Mouse (Mus musculus): ENCODE results near the gene Col20a1. TPM values are rescaled to one million over a fixed set of nuclear protein-coding genes. Genes with fewer than 3 reads are reported as not detected.

Gene Col20a1
- polyA plus RNA-seq, 1 experiment from 2014 or later: 1.7 TPM

- peaks cover 17% of the 10 kb centered on the region for H3K36me3 ChIP-seq
- H3K4me1 ChIP-seq: peaks cover 12% of the 10 kb centered on the region; the same call in 1 of the 2 replicates
- ATAC-seq (ENCODE audit: insufficient number of reproducible peaks, insufficient read depth, low FRiP score, low TSS enrichment): no peak; the same call in 1 of the 2 replicates
- H3K27ac ChIP-seq: peak overlapping the region; percentile 77; the same call in 1 of the 2 replicates
- peak overlapping the region; percentile 76 for H3K4me3 ChIP-seq
- peak overlapping the region; percentile 83 for H3K4me2 ChIP-seq (replicated peaks)
- H3K9me3 ChIP-seq: no peaks in the 10 kb centered on the region
- H3K27me3 ChIP-seq: no peaks in the 10 kb centered on the region
- 14% methylated on average over 14 of the region's 14 CpGs for WGBS
- H3K9ac ChIP-seq: peak overlapping the region; percentile 87
These were observed 20.0 kb upstream of the Col20a1 start for GRCm38 (mm10) chr2:180966092-180966882.

- peak; percentile 85 for ATAC-seq (ENCODE audit: insufficient number of reproducible peaks, insufficient read depth, low FRiP score, low TSS enrichment)
- H3K27me3 ChIP-seq: no peaks in the 10 kb centered on the region
- no peaks in the 10 kb centered on the region for H3K9me3 ChIP-seq
- H3K9ac ChIP-seq: peak within 1 kb of the TSS; percentile 87
- H3K27ac ChIP-seq: peak within 1 kb of the TSS; percentile 77
- WGBS: under 1% methylated on average over 57 of the region's 57 CpGs
- peak within 1 kb of the TSS; percentile 83 for H3K4me2 ChIP-seq (replicated peaks)
- H3K36me3 ChIP-seq: peaks cover 26% of the 10 kb centered on the region
- H3K4me3 ChIP-seq: peak within 1 kb of the TSS; percentile 76
- H3K4me1 ChIP-seq: peaks cover 12% of the 10 kb centered on the region; the same call in 1 of the 2 replicates
These were observed 19.1 kb upstream of the Col20a1 start, which contains the start of gene Arfgap1 for GRCm38 (mm10) chr2:180967010-180967763. Gene Arfgap1, plus strand, starts transcription at chr2:180967225.

GRCm38 (mm10) chr2:180981133-180981532, 5.2 kb upstream of the Col20a1 start:
- H3K27ac ChIP-seq: no peak overlapping the region
- ATAC-seq (ENCODE audit: insufficient number of reproducible peaks, insufficient read depth, low FRiP score, low TSS enrichment): no peak
- no peak overlapping the region for H3K4me3 ChIP-seq
- H3K4me2 ChIP-seq (replicated peaks): no peak overlapping the region
- H3K36me3 ChIP-seq: peaks cover 78% of the 10 kb centered on the region
- no peaks in the 10 kb centered on the region for H3K4me1 ChIP-seq
- no peaks in the 10 kb centered on the region for H3K27me3 ChIP-seq
- no peaks in the 10 kb centered on the region for H3K9me3 ChIP-seq
- WGBS: 82% methylated on average over 6 of the region's 6 CpGs
- no peak overlapping the region for H3K9ac ChIP-seq

GRCm38 (mm10) chr2:180985635-180986034, 700 bp upstream of the Col20a1 start:
- no peaks in the 10 kb centered on the region for H3K9me3 ChIP-seq
- 86% methylated on average over 2 of the region's 2 CpGs for WGBS
- H3K36me3 ChIP-seq: peaks cover 34% of the 10 kb centered on the region
- H3K4me3 ChIP-seq: no peak overlapping the region
- no peak for ATAC-seq (ENCODE audit: insufficient number of reproducible peaks, insufficient read depth, low FRiP score, low TSS enrichment)
- H3K27ac ChIP-seq: no peak overlapping the region
- H3K9ac ChIP-seq: no peak overlapping the region
- no peak overlapping the region for H3K4me2 ChIP-seq (replicated peaks)
- H3K4me1 ChIP-seq: peaks cover 10% of the 10 kb centered on the region; the same call in 1 of the 2 replicates
- H3K27me3 ChIP-seq: no peaks in the 10 kb centered on the region

DNA sequence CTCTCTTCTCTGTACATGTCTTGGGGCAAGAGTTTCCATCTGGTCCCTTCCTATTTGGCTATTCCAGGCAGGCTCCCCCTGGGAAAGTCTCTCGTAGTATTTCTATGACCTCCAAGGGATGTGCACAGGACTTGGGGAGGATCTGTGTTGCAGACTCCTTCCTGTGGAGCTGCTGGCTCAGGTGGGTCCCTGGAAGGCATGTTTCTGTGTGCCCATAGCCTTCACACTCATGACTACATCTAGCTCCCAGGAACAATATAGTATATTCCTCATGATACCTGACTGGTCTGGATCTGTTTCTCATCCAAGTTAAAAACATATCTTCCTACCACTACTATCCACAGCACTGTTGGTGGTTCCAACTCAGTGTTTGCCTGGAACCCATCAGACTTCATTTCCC, 666 bp downstream of the Col20a1 start:
- Histone ChIP-seq H3K9me3 (no peaks in the 10 kb centered on the region), H3K4me2 (replicated peaks) (no peak overlapping the region), H3K27ac (0 out of 2 replicates have a peak overlapping the region, but pooled peaks have one; percentile 1), H3K4me1 (peaks cover 10% of the 10 kb centered on the region; the same call in 1 of the 2 replicates), H3K9ac (no peak overlapping the region), H3K36me3 (peaks cover 20% of the 10 kb centered on the region), H3K4me3 (no peak overlapping the region), H3K27me3 (no peaks in the 10 kb centered on the region)
- no peak for ATAC-seq (ENCODE audit: insufficient number of reproducible peaks, insufficient read depth, low FRiP score, low TSS enrichment)
- 58% methylated on average over 1 of the region's 1 CpGs for WGBS

DNA sequence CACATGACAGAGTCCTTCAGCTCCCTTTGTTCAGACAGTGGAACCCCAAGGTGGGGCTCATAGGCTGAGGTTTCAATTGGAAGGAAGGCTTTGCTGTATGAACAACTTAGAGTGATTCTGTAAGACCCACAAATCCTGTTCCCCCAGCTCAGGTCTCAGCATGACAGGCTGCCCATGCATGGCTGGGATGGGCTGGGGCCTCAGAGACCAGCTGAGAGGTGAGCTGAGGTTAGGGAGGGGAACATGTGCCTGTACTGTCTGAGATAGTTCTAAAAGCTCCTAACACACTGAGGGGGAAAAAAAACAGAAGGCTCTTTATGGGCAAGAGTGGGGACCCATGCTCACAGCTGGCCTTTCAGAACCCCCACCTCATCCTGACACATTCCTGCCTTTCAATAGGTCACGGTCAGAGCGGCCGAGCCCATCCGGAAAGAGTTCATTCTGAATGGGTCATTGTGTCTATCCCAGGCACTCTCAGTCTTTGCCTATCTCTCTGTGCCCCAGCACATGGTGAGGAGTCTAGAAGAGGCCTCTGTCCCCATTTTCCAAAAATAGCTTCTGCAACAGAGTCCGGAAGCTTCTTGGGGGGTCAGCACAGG, 1.2 kb downstream of the Col20a1 start:
- Histone ChIP-seq H3K36me3 (peaks cover 15% of the 10 kb centered on the region; the same call in 1 of the 2 replicates), H3K4me2 (replicated peaks) (no peak overlapping the region)
- ATAC-seq (ENCODE audit: insufficient number of reproducible peaks, insufficient read depth, low FRiP score, low TSS enrichment): no peak

GRCm38 (mm10) chr2:180988347-180988913, 2.1 kb downstream of the Col20a1 start:
- Histone ChIP-seq H3K27me3 (no peaks in the 10 kb centered on the region), H3K4me2 (replicated peaks) (no peak overlapping the region), H3K36me3 (0 out of 2 replicates have a peak, but pooled peaks cover 6% of the 10 kb centered on the region), H3K4me3 (no peak overlapping the region), H3K9ac (no peak overlapping the region), H3K4me1 (peaks cover 10% of the 10 kb centered on the region; the same call in 1 of the 2 replicates), H3K27ac (no peak overlapping the region), H3K9me3 (no peaks in the 10 kb centered on the region)
- no peak for ATAC-seq (ENCODE audit: insufficient number of reproducible peaks, insufficient read depth, low FRiP score, low TSS enrichment)
- WGBS: 67% methylated on average over 3 of the region's 3 CpGs

More for the DNA sequence above, 1.2 kb downstream of the Col20a1 start:
- Histone ChIP-seq H3K4me1 (peaks cover 10% of the 10 kb centered on the region; the same call in 1 of the 2 replicates), H3K9me3 (no peaks in the 10 kb centered on the region), H3K9ac (no peak overlapping the region), H3K27ac (0 out of 2 replicates have a peak overlapping the region, but pooled peaks have one; percentile 36), H3K27me3 (no peaks in the 10 kb centered on the region), H3K4me3 (no peak overlapping the region)
- WGBS: 23% methylated on average over 5 of the region's 5 CpGs

DNA sequence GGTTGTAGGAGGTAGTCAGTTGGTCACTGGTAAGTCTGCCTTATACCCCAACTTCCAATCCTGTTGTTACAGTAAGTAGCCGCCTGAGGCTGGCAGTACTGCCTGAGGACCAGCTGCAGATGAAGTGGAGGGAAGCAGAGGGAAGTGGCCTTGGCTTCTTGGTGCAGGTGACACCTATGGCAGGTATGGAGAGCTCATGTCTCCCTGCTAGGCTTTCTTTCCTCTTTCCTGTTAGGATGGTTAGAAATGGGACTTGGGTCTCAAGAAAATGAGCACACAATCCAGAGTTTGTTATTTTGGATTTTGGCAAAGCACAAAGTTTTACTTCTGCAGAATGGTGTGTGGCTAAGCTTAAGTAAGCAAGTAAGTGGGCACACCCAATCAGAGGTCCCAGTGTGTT, 2.6 kb downstream of the Col20a1 start:
- Histone ChIP-seq H3K36me3 (0 out of 2 replicates have a peak, but pooled peaks cover under 1% of the 10 kb centered on the region), H3K4me1 (peaks cover 10% of the 10 kb centered on the region; the same call in 1 of the 2 replicates), H3K27ac (no peak overlapping the region), H3K9me3 (no peaks in the 10 kb centered on the region), H3K4me2 (replicated peaks) (no peak overlapping the region), H3K27me3 (no peaks in the 10 kb centered on the region), H3K9ac (no peak overlapping the region), H3K4me3 (no peak overlapping the region)
- no peak for ATAC-seq (ENCODE audit: insufficient number of reproducible peaks, insufficient read depth, low FRiP score, low TSS enrichment)
- 71% methylated on average over 1 of the region's 1 CpGs for WGBS

DNA sequence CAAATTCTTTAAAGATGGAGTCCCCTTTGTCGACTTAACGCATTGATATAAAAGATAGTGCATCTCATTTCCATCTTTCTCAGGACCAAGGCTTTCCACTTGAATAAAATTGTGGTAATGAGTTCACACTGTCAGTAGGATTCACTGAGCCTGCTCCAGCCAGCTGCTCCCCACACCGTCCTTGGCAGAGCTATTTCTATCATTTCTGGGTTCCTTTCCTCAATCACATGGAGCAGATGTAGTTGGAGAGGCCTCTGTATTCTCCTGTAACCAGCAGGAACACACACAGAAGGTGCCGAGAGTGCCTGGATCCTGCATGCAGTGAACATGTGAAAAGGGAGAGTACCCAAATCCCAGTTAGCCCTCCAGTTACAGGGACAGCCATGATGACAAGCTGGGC, 4.0 kb downstream of the Col20a1 start:
- WGBS: 72% methylated on average over 4 of the region's 4 CpGs
- H3K36me3 ChIP-seq: no peaks in the 10 kb centered on the region
- no peak overlapping the region for H3K27ac ChIP-seq
- H3K4me1 ChIP-seq: peaks cover 10% of the 10 kb centered on the region; the same call in 1 of the 2 replicates
- no peaks in the 10 kb centered on the region for H3K27me3 ChIP-seq
- no peak overlapping the region for H3K9ac ChIP-seq
- no peaks in the 10 kb centered on the region for H3K9me3 ChIP-seq
- no peak overlapping the region for H3K4me3 ChIP-seq
- H3K4me2 ChIP-seq (replicated peaks): no peak overlapping the region
- no peak for ATAC-seq (ENCODE audit: insufficient number of reproducible peaks, insufficient read depth, low FRiP score, low TSS enrichment)

GRCm38 (mm10) chr2:180994360-180994759, 8.0 kb downstream of the Col20a1 start:
- Histone ChIP-seq H3K27ac (no peak overlapping the region), H3K4me3 (no peak overlapping the region), H3K4me2 (replicated peaks) (no peak overlapping the region), H3K9me3 (no peaks in the 10 kb centered on the region), H3K27me3 (no peaks in the 10 kb centered on the region; the same call in 1 of the 2 replicates), H3K4me1 (no peaks in the 10 kb centered on the region), H3K36me3 (no peaks in the 10 kb centered on the region), H3K9ac (no peak overlapping the region)
- ATAC-seq (ENCODE audit: insufficient number of reproducible peaks, insufficient read depth, low FRiP score, low TSS enrichment): no peak
- WGBS: 76% methylated on average over 2 of the region's 2 CpGs

DNA sequence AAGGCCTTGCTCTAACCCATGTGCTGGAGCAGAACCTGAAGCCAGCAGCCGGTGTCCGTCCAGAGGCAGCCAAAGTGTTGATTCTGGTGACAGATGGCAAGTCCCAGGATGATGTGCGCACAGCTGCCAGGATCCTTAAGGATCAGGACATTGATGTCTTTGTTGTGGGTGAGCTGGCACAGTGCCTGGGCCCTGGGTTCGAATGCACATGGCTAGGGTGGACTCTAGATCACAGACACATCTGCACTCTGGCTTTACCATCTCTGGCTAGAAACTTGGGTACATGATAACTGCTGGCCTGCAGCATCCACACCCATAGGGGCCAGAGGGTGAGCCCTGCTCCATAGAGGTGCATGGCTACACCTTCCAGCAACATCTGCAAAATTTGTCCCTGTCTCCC, 9.1 kb downstream of the Col20a1 start:
- Histone ChIP-seq H3K27me3 (no peaks in the 10 kb centered on the region; the same call in 1 of the 2 replicates), H3K36me3 (no peaks in the 10 kb centered on the region), H3K9me3 (no peaks in the 10 kb centered on the region), H3K4me2 (replicated peaks) (no peak overlapping the region), H3K27ac (no peak overlapping the region), H3K9ac (no peak overlapping the region), H3K4me1 (no peaks in the 10 kb centered on the region), H3K4me3 (no peak overlapping the region)
- 82% methylated on average over 4 of the region's 4 CpGs for WGBS
- no peak for ATAC-seq (ENCODE audit: insufficient number of reproducible peaks, insufficient read depth, low FRiP score, low TSS enrichment)

Data from embryonic facial prominence, embryonic 12.5 days (tissue).